Mouse (Mus musculus) c-Kit-positive CD71-negative TER-119-negative erythroid progenitor cells, embryonic 14.5 days (primary cell): Measurements from ENCODE around the gene Npm3.

Experiments
- DNase-seq: peaks from one replicate; pipeline ENCODE4 v3.0.0-alpha.2; 2013; ENCODE audit warnings: low read depth

Npm3 gene

DNA sequence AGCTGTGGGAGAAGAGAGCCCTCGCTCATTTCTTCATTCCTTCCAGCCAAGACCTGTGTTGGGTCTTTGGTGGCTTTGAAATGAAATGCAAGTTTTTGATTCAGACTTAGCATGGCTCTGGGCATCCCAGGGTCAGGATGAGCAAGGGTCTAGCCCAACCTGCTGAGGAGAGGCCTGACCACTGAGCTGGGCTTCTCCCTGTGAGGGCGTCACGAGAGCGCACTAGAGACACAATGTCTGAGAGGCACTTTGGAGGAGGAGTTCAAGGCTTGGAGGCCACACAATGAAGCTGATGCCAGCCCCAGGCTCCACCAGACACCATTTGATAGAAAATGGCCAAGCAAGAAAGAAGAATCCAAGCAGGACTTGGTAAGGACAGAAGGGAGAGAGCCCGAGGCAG, 15.2 kb downstream of the Npm3 start:
- DNase-seq = no peak

GRCm38 (mm10) chr19:45733564-45733963, 15.8 kb downstream of the Npm3 start:
- DNase-seq = no peak

GRCm38 (mm10) chr19:45731658-45732057, 17.7 kb downstream of the Npm3 start:
- DNase-seq = no peak

- DNase-seq = no peak
Observed at GRCm38 (mm10) chr19:45730042-45730441, 19.3 kb downstream of the Npm3 start.

DNA sequence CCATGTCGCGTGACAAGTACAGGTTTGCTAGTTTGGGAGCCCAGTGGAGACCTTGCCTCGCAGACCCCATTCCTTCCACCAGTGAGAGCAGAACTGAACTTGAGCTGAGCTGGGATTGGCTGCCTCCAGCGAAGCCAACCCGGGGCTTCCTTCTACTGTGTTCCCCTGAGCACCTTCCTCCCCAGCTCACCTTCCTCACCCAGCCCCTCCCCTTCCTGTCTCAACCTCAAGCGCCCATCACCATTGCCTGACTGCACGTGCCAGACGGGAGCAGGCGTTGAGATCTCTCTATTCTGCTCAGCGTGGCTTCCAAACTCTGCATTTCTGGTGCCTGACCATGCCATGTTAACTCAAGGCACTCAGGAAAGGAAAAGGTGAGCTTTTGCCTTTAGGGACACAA, 22.2 kb downstream of the Npm3 start:
- no peak for DNase-seq

- no peak for DNase-seq
Observed at GRCm38 (mm10) chr19:45725677-45726277, 23.6 kb downstream of the Npm3 start.

GRCm38 (mm10) chr19:45722188-45722587, 27.2 kb downstream of the Npm3 start:
- no peak for DNase-seq

- DNase-seq = no peak
Observed at GRCm38 (mm10) chr19:45718286-45718685, 31.1 kb downstream of the Npm3 start.

DNA sequence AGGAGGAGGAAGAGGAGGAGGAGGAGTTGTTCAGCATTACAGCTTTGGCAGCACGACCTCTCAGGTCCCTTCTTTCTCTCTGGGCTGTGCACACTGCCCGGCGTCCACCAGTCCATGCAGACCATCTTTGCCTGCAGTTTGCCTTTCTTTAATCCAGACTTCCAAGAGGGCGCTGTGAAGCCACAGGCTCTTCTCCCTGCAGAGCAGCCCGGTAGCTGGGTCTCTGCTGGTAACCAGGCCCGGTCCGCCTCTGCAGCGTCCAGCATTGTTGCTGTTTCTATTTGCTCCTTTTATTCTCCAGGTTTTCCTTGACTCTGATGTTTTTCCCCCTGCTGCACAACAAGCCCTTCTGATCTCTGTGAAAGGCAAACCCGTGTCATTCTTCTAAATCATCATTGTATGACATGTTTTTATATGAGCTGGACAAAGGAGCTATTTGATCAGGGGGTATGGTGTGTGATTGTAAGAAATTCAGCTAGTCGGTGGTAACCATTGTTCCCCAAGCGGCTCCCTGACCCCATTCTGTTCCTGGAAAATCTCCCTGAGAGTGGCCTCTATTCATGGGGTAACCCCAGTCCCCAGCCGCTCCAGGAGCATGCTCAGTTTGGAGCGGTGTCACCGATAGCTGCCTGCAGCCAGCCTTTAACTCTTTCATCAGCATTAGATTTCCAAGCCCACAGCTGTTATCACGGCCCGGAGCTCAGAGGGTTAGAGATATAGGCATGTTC, 31.7 kb downstream of the Npm3 start:
- DNase-seq = no peak

- DNase-seq = no peak
Observed at GRCm38 (mm10) chr19:45708704-45709103, 40.7 kb downstream of the Npm3 start.
